Mouse (Mus musculus): Measurements from ENCODE around the gene Opa3. TPM values are rescaled to one million over a fixed set of nuclear protein-coding genes. Genes with fewer than 3 reads are reported as not detected.
A peak's percentile ranks its signal among the peaks of the same experiment; 100 is the strongest.

Gene Opa3
- polyA plus RNA-seq, 1 experiment, result 22.0 TPM

DNA sequence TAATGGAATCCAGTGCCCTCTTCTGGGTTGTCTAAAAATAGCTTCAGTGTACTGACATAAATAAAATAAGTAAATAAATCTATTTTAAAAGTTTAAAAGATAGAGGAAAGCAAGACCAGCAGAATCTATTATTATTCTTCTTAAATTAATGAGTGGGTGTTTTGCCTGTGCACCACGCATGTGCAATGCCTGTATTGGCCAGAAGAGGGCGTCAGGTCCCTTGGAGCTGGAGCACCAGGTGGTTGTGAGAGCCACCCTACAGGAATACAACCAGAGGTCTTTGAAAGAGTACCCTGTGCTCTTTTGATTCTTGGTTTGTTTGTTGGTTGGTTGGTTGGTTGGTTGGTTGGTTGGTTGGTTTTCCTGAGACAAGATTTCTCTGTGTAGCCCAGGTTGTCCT, 30.1 kb upstream of the Opa3 start:
- Histone ChIP-seq H3K4me1 (ENCODE audit: control insufficient read depth, insufficient read depth, low read length) (peaks cover 6% of the 10 kb centered on the region), H3K4me3 (ENCODE audit: insufficient read depth, low read length) (no peak overlapping the region), H3K27ac (ENCODE audit: insufficient read depth, low read depth, low read length) (no peak overlapping the region)
- peak; percentile 65 for TF ChIP-seq CTCF (IDR thresholded peaks at IDR 0.05; ENCODE audit: low read depth, low read length)
- no peak for TF ChIP-seq POLR2A (IDR thresholded peaks at IDR 0.05; ENCODE audit: borderline replicate concordance, low read depth, low read length)

DNA sequence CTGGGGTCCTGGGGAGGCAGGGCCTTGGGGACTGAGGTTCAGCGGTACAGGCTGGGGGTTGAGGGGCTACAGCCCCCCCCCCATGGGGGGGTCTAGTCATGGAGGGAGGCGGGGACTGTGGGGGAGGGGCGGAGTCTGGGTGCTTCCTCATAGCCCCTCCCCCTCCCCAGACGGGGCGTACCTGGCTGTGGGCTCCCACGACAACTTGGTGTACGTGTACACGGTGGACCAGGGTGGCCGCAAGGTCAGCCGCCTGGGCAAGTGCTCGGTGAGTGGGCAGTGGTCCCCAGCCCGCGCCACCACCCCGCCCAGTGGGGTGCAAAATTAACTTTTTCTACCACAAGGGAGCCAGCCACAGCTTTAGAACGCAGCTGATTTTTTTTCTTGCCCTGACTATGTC, 26.5 kb upstream of the Opa3 start:
- Histone ChIP-seq H3K27ac (ENCODE audit: insufficient read depth, low read depth, low read length) (no peak overlapping the region), H3K4me3 (ENCODE audit: insufficient read depth, low read length) (no peak overlapping the region), H3K4me1 (ENCODE audit: control insufficient read depth, insufficient read depth, low read length) (peaks cover 13% of the 10 kb centered on the region)
- no peak for TF ChIP-seq CTCF (IDR thresholded peaks at IDR 0.05; ENCODE audit: low read depth, low read length)
- TF ChIP-seq POLR2A (IDR thresholded peaks at IDR 0.05; ENCODE audit: borderline replicate concordance, low read depth, low read length), result no peak

DNA sequence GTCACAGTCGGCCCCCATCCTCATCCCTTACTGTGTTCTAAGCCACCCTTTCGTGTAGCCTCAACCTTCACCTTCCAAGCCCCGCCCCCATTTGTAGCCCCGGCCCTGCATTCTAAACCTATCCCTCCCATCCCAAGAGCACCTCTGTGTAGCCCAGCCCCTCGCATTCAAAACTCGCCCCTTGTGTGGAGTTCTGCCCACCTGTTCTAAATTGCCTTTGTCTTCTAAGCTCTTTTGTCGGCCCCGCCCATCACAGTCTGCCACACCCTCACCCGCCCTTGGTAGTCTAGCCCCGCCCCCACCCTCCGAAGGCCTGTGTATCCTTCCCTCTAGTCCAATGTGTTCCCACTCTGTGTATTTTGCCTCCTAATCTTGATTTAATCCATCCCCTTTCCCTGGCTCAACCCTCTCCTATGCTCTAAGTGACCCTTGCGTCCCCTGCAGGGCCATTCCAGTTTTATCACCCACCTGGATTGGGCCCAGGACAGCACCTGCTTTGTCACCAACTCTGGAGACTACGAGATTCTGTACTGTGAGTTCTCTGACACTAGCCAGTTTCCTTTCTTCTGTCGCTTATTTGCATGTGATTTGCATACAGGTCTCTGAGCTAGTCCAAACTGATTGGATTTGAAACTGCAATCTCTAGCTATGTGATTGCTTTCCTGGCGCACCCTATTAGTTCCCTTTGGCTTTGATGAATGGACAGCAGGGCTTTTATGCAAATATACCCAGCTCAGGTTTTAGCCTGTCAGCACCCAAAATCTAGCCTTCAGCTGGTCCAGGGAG, 25.9 kb upstream of the Opa3 start:
- Histone ChIP-seq H3K4me1 (ENCODE audit: control insufficient read depth, insufficient read depth, low read length) (peaks cover 13% of the 10 kb centered on the region), H3K27ac (ENCODE audit: insufficient read depth, low read depth, low read length) (no peak overlapping the region), H3K4me3 (ENCODE audit: insufficient read depth, low read length) (no peak overlapping the region)
- TF ChIP-seq CTCF (IDR thresholded peaks at IDR 0.05; ENCODE audit: low read depth, low read length) (no peak), POLR2A (IDR thresholded peaks at IDR 0.05; ENCODE audit: borderline replicate concordance, low read depth, low read length) (no peak)

DNA sequence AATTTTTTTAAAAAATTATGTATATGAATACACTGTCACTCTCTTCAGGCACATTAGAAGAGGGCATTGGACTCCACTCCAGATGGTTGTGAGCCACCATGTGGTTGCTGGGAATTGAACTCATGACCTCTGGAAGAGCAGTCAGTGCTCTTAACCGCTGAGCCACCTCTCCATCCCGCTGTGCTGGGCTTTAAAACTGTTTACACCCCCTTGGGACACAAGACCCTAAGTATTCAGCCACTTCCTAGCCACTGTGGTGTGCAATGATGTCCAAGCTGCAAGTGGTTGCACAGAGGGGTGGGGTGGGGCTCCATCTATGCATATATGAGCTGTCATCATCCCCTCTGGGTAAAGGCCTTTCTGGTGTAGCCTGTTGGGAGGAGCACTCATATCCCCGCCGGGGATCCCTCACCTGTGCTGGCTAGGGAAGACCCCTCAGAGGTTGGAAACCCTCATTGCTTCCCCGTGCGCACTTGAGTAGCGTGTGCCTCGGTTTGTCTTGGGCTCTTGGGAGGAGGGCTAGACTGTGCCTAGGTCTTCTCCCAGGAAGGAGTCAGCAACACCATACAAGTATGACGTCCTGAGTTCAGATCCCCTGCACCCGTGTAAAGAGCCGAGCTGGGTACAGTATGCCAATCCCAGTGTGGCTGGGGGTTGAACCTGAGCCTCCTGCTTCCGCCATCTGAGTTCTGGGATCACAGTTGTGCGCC, 19.8 kb upstream of the Opa3 start:
- TF ChIP-seq CTCF (IDR thresholded peaks at IDR 0.05; ENCODE audit: low read depth, low read length), result no peak
- TF ChIP-seq POLR2A (IDR thresholded peaks at IDR 0.05; ENCODE audit: borderline replicate concordance, low read depth, low read length), result no peak
- H3K27ac ChIP-seq (ENCODE audit: insufficient read depth, low read depth, low read length), result no peak overlapping the region
- H3K4me1 ChIP-seq (ENCODE audit: control insufficient read depth, insufficient read depth, low read length), result peaks cover 7% of the 10 kb centered on the region
- H3K4me3 ChIP-seq (ENCODE audit: insufficient read depth, low read length), result no peak overlapping the region

DNA sequence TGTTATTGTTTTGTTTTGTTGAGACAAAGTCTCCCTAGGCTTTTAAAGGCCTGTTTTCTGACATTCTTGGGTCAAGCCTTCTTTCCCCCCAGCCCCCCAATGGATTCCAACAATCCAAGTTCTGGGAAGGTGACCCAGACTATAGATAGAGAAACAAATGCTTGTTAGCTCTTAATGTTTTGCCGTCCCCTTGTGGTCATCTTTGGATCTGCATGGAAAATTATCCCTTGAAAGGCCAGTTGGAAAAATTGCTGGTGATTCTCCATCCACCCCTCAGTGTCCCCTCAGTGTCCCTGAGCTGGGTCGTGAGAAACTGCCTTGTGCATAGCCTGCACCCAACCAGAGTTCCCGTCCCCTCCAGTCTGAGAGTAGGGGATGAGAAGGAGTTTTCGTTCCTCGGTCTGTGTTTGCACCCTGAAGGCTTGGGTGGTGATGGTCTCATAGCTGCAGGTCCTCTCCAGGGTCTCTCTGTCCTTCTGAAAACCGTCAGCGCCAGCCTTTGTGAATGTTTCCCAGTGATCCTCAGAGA, 19.1 kb upstream of the Opa3 start:
- H3K4me3 ChIP-seq (ENCODE audit: insufficient read depth, low read length), result no peak overlapping the region
- 0 out of 2 replicates have a peak, but pooled peaks have one; percentile 16 for TF ChIP-seq CTCF (IDR thresholded peaks at IDR 0.05; ENCODE audit: low read depth, low read length)
- TF ChIP-seq POLR2A (IDR thresholded peaks at IDR 0.05; ENCODE audit: borderline replicate concordance, low read depth, low read length), result no peak
- H3K27ac ChIP-seq (ENCODE audit: insufficient read depth, low read depth, low read length), result no peak overlapping the region
- peaks cover 4% of the 10 kb centered on the region; the same call in 1 of the 2 replicates for H3K4me1 ChIP-seq (ENCODE audit: control insufficient read depth, insufficient read depth, low read length)

DNA sequence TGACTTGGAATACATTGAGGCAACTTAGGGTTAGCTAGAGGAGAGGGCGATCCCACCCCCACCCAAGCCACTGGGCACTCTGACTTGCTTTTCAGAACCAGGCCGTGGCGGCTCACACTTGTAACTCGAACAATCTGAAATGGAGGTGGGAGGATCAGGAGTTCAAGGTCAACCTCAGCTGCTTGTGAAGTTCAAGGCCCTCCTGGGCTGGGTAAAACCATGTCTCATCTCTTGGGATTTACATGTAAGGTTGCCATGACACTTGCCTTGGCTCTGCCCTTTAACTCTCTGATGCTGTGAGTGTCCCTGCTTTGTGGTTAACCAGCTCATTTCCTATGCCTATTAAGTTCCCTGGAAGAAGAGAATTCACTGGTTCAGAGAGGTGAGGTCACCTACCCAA, 18.6 kb upstream of the Opa3 start:
- no peak overlapping the region for H3K4me3 ChIP-seq (ENCODE audit: insufficient read depth, low read length)
- no peak for TF ChIP-seq POLR2A (IDR thresholded peaks at IDR 0.05; ENCODE audit: borderline replicate concordance, low read depth, low read length)
- no peak for TF ChIP-seq CTCF (IDR thresholded peaks at IDR 0.05; ENCODE audit: low read depth, low read length)
- H3K4me1 ChIP-seq (ENCODE audit: control insufficient read depth, insufficient read depth, low read length), result peaks cover 4% of the 10 kb centered on the region; the same call in 1 of the 2 replicates
- H3K27ac ChIP-seq (ENCODE audit: insufficient read depth, low read depth, low read length), result no peak overlapping the region

DNA sequence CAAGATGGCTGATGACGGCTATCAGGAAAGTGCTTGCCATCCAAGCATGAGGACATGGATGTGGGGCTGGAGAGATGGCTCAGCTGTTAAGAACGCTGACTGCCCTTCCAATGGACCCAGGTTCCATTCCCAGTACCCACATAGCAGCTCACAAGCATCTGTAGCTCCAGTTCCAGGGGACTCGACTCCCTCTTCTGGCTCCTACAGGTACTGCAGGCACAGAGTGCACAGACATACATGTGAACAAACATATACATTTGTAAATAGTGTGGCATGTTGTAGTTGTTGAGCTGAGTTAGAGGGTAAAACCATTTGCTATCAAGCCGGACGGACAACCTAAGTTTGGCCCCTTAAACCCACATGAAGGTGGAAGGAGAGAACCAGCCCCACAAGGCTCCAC, 18.1 kb upstream of the Opa3 start:
- Histone ChIP-seq H3K4me1 (ENCODE audit: control insufficient read depth, insufficient read depth, low read length) (peaks cover 7% of the 10 kb centered on the region; the same call in 1 of the 2 replicates), H3K4me3 (ENCODE audit: insufficient read depth, low read length) (no peak overlapping the region), H3K27ac (ENCODE audit: insufficient read depth, low read depth, low read length) (no peak overlapping the region)
- TF ChIP-seq CTCF (IDR thresholded peaks at IDR 0.05; ENCODE audit: low read depth, low read length), result peak; percentile 24; the same call in 1 of the 2 replicates
- no peak for TF ChIP-seq POLR2A (IDR thresholded peaks at IDR 0.05; ENCODE audit: borderline replicate concordance, low read depth, low read length)

DNA sequence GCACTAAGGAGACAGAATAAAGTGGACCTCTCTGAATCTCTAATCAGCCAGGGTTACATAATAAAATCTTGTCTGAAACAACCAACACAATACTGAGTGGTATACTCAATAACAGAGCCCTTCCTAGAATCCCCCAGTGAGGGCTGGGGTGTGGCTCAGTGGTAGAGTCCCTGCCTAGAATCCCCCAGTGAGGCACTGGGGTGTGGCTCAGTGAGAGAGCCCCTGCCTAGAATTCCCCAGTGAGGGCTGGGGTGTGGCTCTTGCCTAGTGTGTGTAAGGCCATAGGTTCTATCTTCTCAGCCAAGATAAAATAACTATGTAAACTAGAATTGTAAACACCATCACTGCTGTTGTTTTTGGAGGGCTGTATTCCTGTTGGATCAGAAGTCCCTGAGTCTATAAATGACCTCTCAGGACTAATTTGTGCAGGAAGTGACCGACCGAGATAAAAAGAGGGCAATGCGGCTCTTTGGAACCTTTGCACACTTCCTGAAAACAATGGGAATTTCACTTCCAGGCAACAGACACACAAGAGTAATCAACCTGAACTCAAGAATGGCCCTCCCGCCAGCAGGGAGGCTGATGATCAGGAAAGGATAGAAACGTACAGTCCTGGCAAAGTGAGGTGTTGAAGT, 17.0 kb upstream of the Opa3 start:
- Histone ChIP-seq H3K4me1 (ENCODE audit: control insufficient read depth, insufficient read depth, low read length) (peaks cover 7% of the 10 kb centered on the region; the same call in 1 of the 2 replicates), H3K4me3 (ENCODE audit: insufficient read depth, low read length) (no peak overlapping the region), H3K27ac (ENCODE audit: insufficient read depth, low read depth, low read length) (no peak overlapping the region)
- TF ChIP-seq POLR2A (IDR thresholded peaks at IDR 0.05; ENCODE audit: borderline replicate concordance, low read depth, low read length) (no peak), CTCF (IDR thresholded peaks at IDR 0.05; ENCODE audit: low read depth, low read length) (no peak)

DNA sequence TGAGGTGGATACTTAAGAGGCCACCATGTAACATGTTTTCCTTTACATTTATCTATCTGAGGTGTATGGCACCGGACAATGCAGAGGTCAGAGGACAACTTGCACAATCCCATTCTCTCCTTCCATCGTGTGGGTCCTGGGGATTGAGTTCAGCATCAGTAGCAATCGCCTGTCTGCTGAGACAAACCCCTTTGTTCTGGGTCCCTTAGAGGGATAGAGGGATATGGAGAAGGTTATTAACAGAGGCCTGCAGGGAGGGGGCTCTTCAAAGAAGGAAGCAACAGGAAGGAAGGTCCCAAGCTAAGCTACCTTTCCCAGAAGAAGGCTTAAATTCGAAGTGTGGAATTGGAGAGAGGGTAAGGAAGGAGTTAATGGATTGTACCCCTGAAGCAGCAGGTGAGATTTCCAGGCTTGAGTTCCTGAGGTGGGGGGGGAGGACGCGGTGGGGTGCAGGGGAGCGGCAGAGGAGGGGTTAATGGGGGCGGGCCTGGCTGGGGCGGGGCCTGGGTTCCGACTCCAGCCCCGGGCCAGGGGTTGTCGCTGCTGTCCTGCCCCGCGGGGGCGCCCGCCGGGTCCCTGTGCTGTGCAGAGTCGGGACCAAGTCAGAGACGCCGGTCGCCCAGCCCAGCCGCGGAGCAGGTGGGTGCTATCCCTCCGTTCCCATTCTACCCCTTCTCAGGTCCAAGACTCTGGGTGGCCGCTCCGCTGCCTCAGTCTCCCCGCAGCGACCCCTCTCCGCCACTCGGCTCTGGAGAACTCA, 16.0 kb upstream of the Opa3 start, which contains the start of gene Gpr4:
Gpr4 (plus strand) TSS at position 543 of the 760 bp plus-strand sequence.
- Histone ChIP-seq H3K27ac (ENCODE audit: insufficient read depth, low read depth, low read length) (no peak within 1 kb of the TSS), H3K4me1 (ENCODE audit: control insufficient read depth, insufficient read depth, low read length) (peaks cover 12% of the 10 kb centered on the region), H3K4me3 (ENCODE audit: insufficient read depth, low read length) (no peak within 1 kb of the TSS)
- TF ChIP-seq POLR2A (IDR thresholded peaks at IDR 0.05; ENCODE audit: borderline replicate concordance, low read depth, low read length) (no peak), CTCF (IDR thresholded peaks at IDR 0.05; ENCODE audit: low read depth, low read length) (no peak)
